In genomic region chr4:4496181-4496580, GRCm38 (mm10) we compare ENCODE assay signal across 24 mouse cellular contexts.
DNase-seq lines count a peak whose midpoint lies in the region; ATAC-seq lines count a peak whose summit lies in the region.
"Had no signal": no experiment of that assay in that cellular context is flagged by ENCODE, and none has a peak within 500 bp of the region (broad histone marks: within the 10 kb centered on the region; RNA-seq: fewer than 3 reads in every experiment).

No protein-coding gene starts in this region.

- H3K4me3 ChIP-seq in hindbrain, embryonic 10.5 days: no peak overlapping the region
- no peak overlapping the region for H3K4me3 ChIP-seq in hindbrain, embryonic 13.5 days
- no peak overlapping the region for H3K4me3 ChIP-seq in kidney, embryonic 16.5 days (ENCODE audit: low read length)
- H3K4me3 ChIP-seq: embryonic facial prominence, embryonic 15.5 days; erythroblast, embryonic 14.5 days; heart, embryonic 10.5 days had no signal

- WGBS in hindbrain, embryonic 10.5 days: 12% methylated on average over 4 of the region's 4 CpGs
- WGBS in hindbrain, embryonic 13.5 days: 9% methylated on average over 4 of the region's 4 CpGs
- WGBS in kidney, embryonic 16.5 days: 43% methylated on average over 4 of the region's 4 CpGs

- peak; percentile 21 for DNase-seq in hindbrain, embryonic 10.5 days (ENCODE audit: low spot score)
- no peak for DNase-seq in kidney, adult 11 months
- peak; percentile 32 for DNase-seq in R1 (ENCODE audit: low read depth, low spot score)
- DNase-seq in embryo, embryonic 10.5 days (ENCODE audit: low spot score): peak; percentile 48
- DNase-seq in spleen, postnatal 14 days (ENCODE audit: low spot score in 2 of 2): no peak
- DNase-seq: adrenal gland, adult 2 months; adrenal gland, postnatal 25 days; cerebellum, adult 18-20 months; cerebellum, adult 9-11 months; cerebellum, postnatal 36 days; gastrocnemius, postnatal 10 days; heart, adult 18-20 months; heart, postnatal 10 days; heart, postnatal 4 days had no signal

- H3K27me3 ChIP-seq in hindbrain, embryonic 10.5 days (ENCODE audit: insufficient read depth, poor library complexity, severe bottlenecking): no peaks in the 10 kb centered on the region
- no peaks in the 10 kb centered on the region for H3K27me3 ChIP-seq in hindbrain, embryonic 13.5 days
- no peaks in the 10 kb centered on the region for H3K27me3 ChIP-seq in kidney, embryonic 16.5 days (ENCODE audit: insufficient read depth, low read length)
- H3K27me3 ChIP-seq: CH12.LX; embryonic facial prominence, embryonic 15.5 days; Patski had no signal

- no peak overlapping the region for H3K27ac ChIP-seq in hindbrain, embryonic 10.5 days
- no peak overlapping the region for H3K27ac ChIP-seq in hindbrain, embryonic 13.5 days
- H3K27ac ChIP-seq in kidney, embryonic 16.5 days (ENCODE audit: low read length): peak overlapping the region; percentile 59
- H3K27ac ChIP-seq: embryonic facial prominence, embryonic 15.5 days; heart, embryonic 10.5 days had no signal

- no peak for ATAC-seq in hindbrain, embryonic 13.5 days (ENCODE audit: low FRiP score)
- no peak for ATAC-seq in kidney, embryonic 16.5 days (ENCODE audit: low FRiP score, low TSS enrichment)
- ATAC-seq: forebrain, embryonic 16.5 days; hindbrain, embryonic 16.5 days; inflammation-experienced regulatory T-cells, adult 6 months; Patski had no signal

- H3K36me3 ChIP-seq in hindbrain, embryonic 10.5 days: no peaks in the 10 kb centered on the region
- H3K36me3 ChIP-seq in hindbrain, embryonic 13.5 days: no peaks in the 10 kb centered on the region
- no peaks in the 10 kb centered on the region for H3K36me3 ChIP-seq in kidney, embryonic 16.5 days (ENCODE audit: insufficient read depth, low read length)
- H3K36me3 ChIP-seq: embryonic facial prominence, embryonic 15.5 days; heart, embryonic 10.5 days had no signal

- no peak overlapping the region for H3K9ac ChIP-seq in hindbrain, embryonic 13.5 days
- H3K9ac ChIP-seq in kidney, embryonic 16.5 days (replicated peaks; ENCODE audit: low read length): no peak overlapping the region
- H3K9ac ChIP-seq: embryonic facial prominence, embryonic 15.5 days had no signal

- H3K4me2 ChIP-seq in hindbrain, embryonic 13.5 days: no peak overlapping the region
- H3K4me2 ChIP-seq in kidney, embryonic 16.5 days (replicated peaks; ENCODE audit: low read depth, low read length): no peak overlapping the region
- H3K4me2 ChIP-seq: embryonic facial prominence, embryonic 15.5 days had no signal

- no peaks in the 10 kb centered on the region for H3K9me3 ChIP-seq in hindbrain, embryonic 10.5 days
- no peaks in the 10 kb centered on the region for H3K9me3 ChIP-seq in hindbrain, embryonic 13.5 days
- H3K9me3 ChIP-seq in kidney, embryonic 16.5 days (ENCODE audit: low read length): no peaks in the 10 kb centered on the region
- H3K9me3 ChIP-seq: embryonic facial prominence, embryonic 15.5 days; heart, embryonic 10.5 days had no signal

- peaks cover 10% of the 10 kb centered on the region; the same call in 1 of the 2 replicates for H3K4me1 ChIP-seq in hindbrain, embryonic 10.5 days (replicated peaks)
- H3K4me1 ChIP-seq in hindbrain, embryonic 13.5 days (replicated peaks): no peaks in the 10 kb centered on the region
- no peaks in the 10 kb centered on the region; the same call in 1 of the 2 replicates for H3K4me1 ChIP-seq in kidney, embryonic 16.5 days (ENCODE audit: insufficient read depth, low read length)
- H3K4me1 ChIP-seq: embryonic facial prominence, embryonic 15.5 days; heart, embryonic 10.5 days had no signal

Comparison
In these comparisons a context has a peak if more than half of its experiments do, and no peak if none do; other contexts are left out.
1. DNase-seq: peak in hindbrain, embryonic 10.5 days (single experiment), R1 (single experiment) and embryo, embryonic 10.5 days (single experiment); none in kidney, adult 11 months (single experiment) and spleen, postnatal 14 days (0 of 2).